Mouse (Mus musculus) liver, postnatal 0 days (tissue): Measurements from ENCODE around the gene Nmi.

Source experiments
- CTCF ChIP-seq: sonication (generic); IDR thresholded peaks from 2 replicates; pipeline ENCODE4 v1.5.1; 2016; ENCODE audit warnings: antibody characterized with exemption, low read depth
- EP300 ChIP-seq: IDR thresholded peaks from 2 replicates; pipeline ENCODE4 v1.6.1; 2016; ENCODE audit warnings: antibody characterized with exemption, low read depth, mild to moderate bottlenecking

DNA sequence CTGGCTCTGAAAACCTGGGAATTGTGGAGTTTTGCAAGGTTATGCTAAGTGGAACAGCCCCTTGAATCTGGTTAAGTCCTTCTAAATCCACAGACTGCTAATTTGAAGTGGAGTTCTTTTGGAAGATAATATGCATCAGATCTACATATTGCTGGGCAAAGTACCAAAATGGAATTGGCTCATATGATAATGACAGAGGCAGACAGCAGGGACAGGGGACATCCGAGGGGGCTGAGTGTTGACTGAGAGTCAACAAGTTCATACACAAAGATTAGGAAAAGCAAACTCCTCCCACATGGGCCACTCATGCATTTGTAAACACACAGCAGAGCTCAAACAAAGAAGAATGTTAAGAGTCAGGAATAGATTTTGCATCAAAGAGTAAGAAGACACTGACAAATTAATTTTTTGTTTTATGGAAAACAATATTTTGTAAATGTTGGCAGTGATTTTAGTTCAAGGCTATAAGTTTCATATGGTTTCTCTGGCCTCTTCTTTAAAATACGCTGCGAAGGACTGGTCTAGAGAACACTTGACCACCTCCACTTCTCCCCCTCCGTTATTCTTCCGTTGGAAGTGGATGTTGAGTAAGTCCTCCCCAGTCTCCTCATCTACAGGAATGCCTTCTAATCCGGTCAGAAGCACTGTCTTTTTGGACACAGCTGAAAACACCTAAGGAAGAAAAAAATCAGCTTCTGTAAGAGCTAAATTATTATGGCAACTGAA is 25.0 kb downstream of the Nmi start:
- TF ChIP-seq CTCF, result no peak
- TF ChIP-seq EP300, result no peak
